Mouse (Mus musculus): ENCODE results near the gene Ren1.

DNA sequence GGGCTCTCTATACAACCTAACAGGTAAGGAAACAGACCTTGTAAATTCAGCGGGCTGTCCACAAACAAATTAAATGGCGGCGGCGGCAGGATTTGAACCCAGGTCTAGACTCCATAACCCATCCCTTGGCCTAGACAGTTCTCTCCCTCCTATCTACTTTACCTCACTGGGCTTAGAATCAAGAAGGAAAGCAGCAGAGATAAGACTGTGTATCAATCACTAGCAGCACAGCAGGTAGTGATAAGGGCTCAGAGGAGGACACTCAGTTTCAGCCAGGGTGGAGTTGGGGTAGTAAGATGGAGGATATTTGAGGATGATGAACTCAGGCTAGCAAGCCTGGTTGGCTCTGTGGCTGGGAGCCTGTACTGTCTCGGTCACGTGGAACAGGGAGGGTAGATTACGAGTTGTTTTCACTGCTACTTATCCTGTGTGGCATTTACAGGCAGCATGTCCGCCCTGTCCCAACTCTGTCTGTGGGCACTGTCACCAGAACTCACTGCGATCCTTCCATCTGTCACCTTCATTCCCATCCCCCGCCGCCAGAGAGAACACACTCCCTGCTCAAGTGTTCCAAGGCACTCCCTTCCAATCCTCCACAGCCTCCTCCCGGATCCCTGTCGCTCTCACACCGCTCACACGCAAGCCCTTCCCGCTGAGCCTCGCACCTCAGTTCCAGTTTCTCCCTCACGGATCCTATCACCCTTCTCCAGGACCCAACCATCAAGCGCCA is 37.4 kb downstream of the Ren1 start:
- no peak for TF ChIP-seq CTCF (IDR thresholded peaks at IDR 0.05; ENCODE audit: low read depth, low read length)
- TF ChIP-seq GATA1 (IDR thresholded peaks at IDR 0.05; ENCODE audit: borderline replicate concordance, low read length): no peak
- no peak for TF ChIP-seq POLR2AphosphoS5 (IDR thresholded peaks at IDR 0.05; ENCODE audit: insufficient replicate concordance, low read depth, low read length)
- no peak for TF ChIP-seq TAL1 (conservative IDR thresholded peaks at IDR 0.05; ENCODE audit: low read depth, low read length)
